Mouse (Mus musculus) adrenal gland (tissue): ENCODE data around the gene Kcns1.
"Not testable (repeated sequence)": the region's sequence is repeated elsewhere in the genome, so short reads cannot be mapped to it uniquely, and the experiment has no call there.

Source experiments
- intact Hi-C: fragments of 180-260 bp; cut with DNase I; formaldehyde crosslinking; loops from one replicate; pipeline ENCODE4 v1.15.1; 2025
- long read RNA-seq, 2 experiments: library from polyadenylated mRNA; unstranded; transcript quantifications; one replicate each; pipeline ENCODE4 v2.0.0; 2020; ENCODE audit warnings: borderline replicate concordance in 1 of 2; ENCODE audit not compliant: insufficient replicate concordance in 1 of 2

The Kcns1 gene
- long read RNA-seq, experiment 1 = 0 reads
- long read RNA-seq, experiment 2 = 0 reads

- intact Hi-C loops = no loop called here
Measured at GRCm38 (mm10) chr2:164170902-164171301, at the start of gene Kcns1. Kcns1 (minus strand) TSS chr2:164171113.

GRCm38 (mm10) chr2:164219295-164219694 lies 48.4 kb upstream of the Kcns1 start:
- intact Hi-C loops = no loop called here

- intact Hi-C loops = no loop called here
Measured at GRCm38 (mm10) chr2:164212711-164213110, 41.8 kb upstream of the Kcns1 start.

GRCm38 (mm10) chr2:164210892-164211291 lies 40.0 kb upstream of the Kcns1 start:
- intact Hi-C loops = no loop called here

- intact Hi-C loops = no loop called here
Measured at GRCm38 (mm10) chr2:164206676-164207075, 35.8 kb upstream of the Kcns1 start.

- intact Hi-C loops = not testable (repeated sequence)
Measured at GRCm38 (mm10) chr2:164206011-164206410, 35.1 kb upstream of the Kcns1 start.

GRCm38 (mm10) chr2:164199626-164200327 lies 28.9 kb upstream of the Kcns1 start, which contains the start of gene Wfdc15a:
Wfdc15a (minus strand) TSS chr2:164200130.
- intact Hi-C loops = no loop called here

GRCm38 (mm10) chr2:164196700-164196990 lies 25.7 kb upstream of the Kcns1 start:
- intact Hi-C loops = no loop called here

GRCm38 (mm10) chr2:164195971-164196699 lies 25.2 kb upstream of the Kcns1 start:
- intact Hi-C loops = no loop called here

GRCm38 (mm10) chr2:164194959-164195630 lies 24.2 kb upstream of the Kcns1 start:
- intact Hi-C loops = no loop called here

GRCm38 (mm10) chr2:164192279-164192678 lies 21.4 kb upstream of the Kcns1 start:
- intact Hi-C loops = no loop called here

- intact Hi-C loops = no loop called here
Measured at GRCm38 (mm10) chr2:164190576-164190975, 19.7 kb upstream of the Kcns1 start, which contains the start of gene Wfdc12. Wfdc12 (minus strand) TSS chr2:164190608.

- intact Hi-C loops = no loop called here
Measured at GRCm38 (mm10) chr2:164188722-164189121, 17.8 kb upstream of the Kcns1 start.

- intact Hi-C loops = no loop called here
Measured at GRCm38 (mm10) chr2:164184145-164184719, 13.3 kb upstream of the Kcns1 start.

GRCm38 (mm10) chr2:164183340-164183739 lies 12.4 kb upstream of the Kcns1 start:
- intact Hi-C loops = no loop called here

GRCm38 (mm10) chr2:164182692-164183255 lies 11.9 kb upstream of the Kcns1 start, which contains the start of gene Wfdc5:
Wfdc5 (minus strand) TSS chr2:164182742.
- intact Hi-C loops = no loop called here

- intact Hi-C loops = loop anchor here (2.0 kb wide), 1 partner anchor 168 kb away; no protein-coding TSS in a partner anchor
Measured at GRCm38 (mm10) chr2:164180770-164181169, 9.9 kb upstream of the Kcns1 start.

GRCm38 (mm10) chr2:164180124-164180523 lies 9.2 kb upstream of the Kcns1 start:
- intact Hi-C loops = loop anchor here (2.0 kb wide), 1 partner anchor 169 kb away; no protein-coding TSS in a partner anchor

GRCm38 (mm10) chr2:164177831-164178230 lies 6.9 kb upstream of the Kcns1 start:
- intact Hi-C loops = loop anchor here (2.0 kb wide), 1 partner anchor 41 kb away; no protein-coding TSS in a partner anchor

- intact Hi-C loops = no loop called here
Measured at GRCm38 (mm10) chr2:164175850-164176249, 4.9 kb upstream of the Kcns1 start.
